Mouse (Mus musculus) olfactory bulb, adult 2 months (tissue): Measurements from ENCODE around the gene Snx6.

Experiments
- CTCF ChIP-seq: fragments of 200-500 bp; IDR thresholded peaks from 2 replicates; pipeline ENCODE4 v1.5.1; 2012; ENCODE audit warnings: low read depth, mild to moderate bottlenecking, low read length, moderate library complexity; ENCODE audit not compliant: insufficient read depth
- POLR2A ChIP-seq: fragments of 200-500 bp; IDR thresholded peaks from 2 replicates; pipeline ENCODE4 v1.6.1; 2012; ENCODE audit warnings: mild to moderate bottlenecking, low read depth, low read length, moderate library complexity; ENCODE audit not compliant: insufficient read depth

DNA sequence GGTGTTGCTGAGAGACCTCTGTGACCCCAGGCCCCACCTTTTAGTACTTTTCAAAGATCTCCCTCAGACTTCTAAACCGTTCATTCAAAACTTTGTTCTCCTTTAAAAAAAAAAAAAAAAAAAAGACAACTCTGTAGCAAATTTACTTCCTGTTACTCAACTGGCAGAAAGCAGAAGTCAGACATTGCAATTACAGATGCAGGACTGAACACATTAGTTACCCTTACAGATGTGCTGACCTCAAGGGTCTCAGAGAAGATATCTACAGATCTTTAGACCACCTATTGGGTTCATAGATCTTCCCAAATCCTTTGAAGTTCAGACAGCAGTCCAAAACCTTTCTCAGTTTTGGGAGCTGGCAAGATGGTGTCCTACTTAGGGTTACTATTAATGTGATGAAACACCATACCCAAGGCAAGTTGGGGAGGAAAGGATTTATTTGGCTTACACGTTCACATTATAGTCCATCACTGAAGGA, 25.2 kb upstream of the Snx6 start:
- TF ChIP-seq CTCF (no peak), POLR2A (no peak)
